ENCODE assay signal across 8 mouse cellular contexts in the genomic region with DNA sequence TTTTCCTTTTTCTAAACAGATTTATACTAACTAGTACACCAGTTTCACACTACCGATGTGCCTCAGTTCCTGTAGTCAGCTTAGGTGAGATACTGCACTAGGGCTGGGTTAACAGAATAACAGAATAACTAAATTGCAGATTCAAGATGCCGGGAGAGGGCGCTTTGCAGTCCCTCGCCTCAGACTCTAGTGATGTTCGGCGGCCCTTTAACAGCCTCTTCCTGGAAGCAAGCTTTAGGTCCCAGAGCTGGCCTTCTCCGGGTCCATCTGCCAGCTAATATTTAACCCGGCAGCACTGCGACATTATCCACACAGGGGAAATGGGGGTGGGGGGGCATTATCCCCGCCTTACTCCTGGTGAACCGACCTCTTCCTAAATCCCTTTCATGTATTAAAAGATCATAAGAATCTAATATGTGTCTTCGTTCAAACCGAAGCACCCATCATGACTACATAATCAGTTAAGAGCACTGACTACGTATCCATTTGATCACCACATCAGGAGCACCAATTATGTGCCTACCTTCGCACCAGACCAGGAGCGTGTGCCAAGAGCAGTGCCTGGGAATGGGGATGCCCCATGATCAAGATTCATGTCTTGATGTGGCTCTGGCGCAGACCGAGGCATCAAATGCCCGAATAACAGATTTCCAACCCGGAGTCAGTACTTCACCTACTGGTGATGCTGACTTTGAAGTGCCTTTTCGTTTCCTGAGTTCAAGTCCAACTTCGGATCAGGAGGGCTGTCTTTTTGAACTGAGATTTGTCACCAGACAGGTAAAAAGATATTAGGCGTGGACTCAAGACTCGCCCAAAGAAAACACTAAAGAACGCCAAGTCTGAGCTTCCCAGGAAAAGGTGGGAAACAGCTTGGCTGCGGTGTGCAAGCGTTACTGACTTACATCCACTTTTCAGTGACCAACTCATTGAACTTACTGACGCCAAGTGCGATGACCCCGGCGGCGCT. TPM values are rescaled to one million over a fixed set of nuclear protein-coding genes. Genes with fewer than 3 reads are reported as not detected.
DNase-seq lines count a peak whose midpoint lies in the region; ATAC-seq and TF ChIP-seq lines count a peak whose summit lies in the region.

No protein-coding gene starts in this region.

- peak; percentile 59 for DNase-seq in neural tube, embryonic 11.5 days (ENCODE audit: low spot score)
- no peak for DNase-seq in neural tube, embryonic 10.5 days (ENCODE audit: extremely low spot score, low spot score)
- peak; percentile 56 for DNase-seq in forebrain, embryonic 10.5 days (ENCODE audit: extremely low spot score, low spot score)
- peak; percentile 76 for DNase-seq in hindbrain, embryonic 14.5 days (ENCODE audit: low spot score)
- peak; percentile 68 for DNase-seq in limb, embryonic 11.5 days (ENCODE audit: low spot score)
- DNase-seq in thymus, postnatal 0 days (ENCODE audit: low spot score) = peak; percentile 52

- no peaks in the 10 kb centered on the region for H3K27me3 ChIP-seq in neural tube, embryonic 11.5 days (ENCODE audit: control insufficient read depth, insufficient read depth, low read length)
- H3K27me3 ChIP-seq in forebrain, embryonic 10.5 days (ENCODE audit: poor library complexity, severe bottlenecking) = no peaks in the 10 kb centered on the region
- H3K27me3 ChIP-seq in hindbrain, embryonic 14.5 days (ENCODE audit: control insufficient read depth, insufficient read depth, low read length) = no peaks in the 10 kb centered on the region
- H3K27me3 ChIP-seq in limb, embryonic 11.5 days (ENCODE audit: control insufficient read depth, insufficient read depth, low read length) = no peaks in the 10 kb centered on the region
- no peaks in the 10 kb centered on the region for H3K27me3 ChIP-seq in midbrain, embryonic 12.5 days

- 16% methylated on average over 32 of the region's 32 CpGs for WGBS in neural tube, embryonic 11.5 days
- 37% methylated on average over 32 of the region's 32 CpGs for WGBS in bone marrow, adult 2 months
- 18% methylated on average over 32 of the region's 32 CpGs for WGBS in forebrain, embryonic 10.5 days
- WGBS in hindbrain, embryonic 14.5 days = 11% methylated on average over 32 of the region's 32 CpGs
- 17% methylated on average over 32 of the region's 32 CpGs for WGBS in limb, embryonic 11.5 days
- WGBS in midbrain, embryonic 12.5 days = 15% methylated on average over 32 of the region's 32 CpGs

- no peak for ATAC-seq in neural tube, embryonic 11.5 days (ENCODE audit: insufficient read depth, low FRiP score, low TSS enrichment)
- no peak for ATAC-seq in hindbrain, embryonic 14.5 days (ENCODE audit: low FRiP score)
- ATAC-seq in limb, embryonic 11.5 days (ENCODE audit: insufficient number of reproducible peaks, low FRiP score, low TSS enrichment, low read depth) = no peak
- ATAC-seq in midbrain, embryonic 12.5 days (ENCODE audit: low FRiP score, low read depth) = no peak

- H3K36me3 ChIP-seq in neural tube, embryonic 11.5 days (ENCODE audit: control insufficient read depth, insufficient read depth, low read length) = no peaks in the 10 kb centered on the region; the same call in 1 of the 2 replicates
- H3K36me3 ChIP-seq in forebrain, embryonic 10.5 days (replicated peaks) = peaks cover 17% of the 10 kb centered on the region
- peaks cover 6% of the 10 kb centered on the region; the same call in 1 of the 2 replicates for H3K36me3 ChIP-seq in hindbrain, embryonic 14.5 days (replicated peaks; ENCODE audit: control insufficient read depth, insufficient read depth)
- H3K36me3 ChIP-seq in limb, embryonic 11.5 days (ENCODE audit: control insufficient read depth, insufficient read depth, low read length) = no peaks in the 10 kb centered on the region
- H3K36me3 ChIP-seq in midbrain, embryonic 12.5 days = peaks cover 4% of the 10 kb centered on the region

- TF ChIP-seq CTCF in bone marrow, adult 2 months (IDR thresholded peaks at IDR 0.05; ENCODE audit: control insufficient read depth, insufficient read depth, low read length) = 0 out of 2 replicates have a peak, but pooled peaks have one; percentile 5

- H3K9me3 ChIP-seq in neural tube, embryonic 11.5 days (ENCODE audit: control insufficient read depth, low read length) = no peaks in the 10 kb centered on the region
- H3K9me3 ChIP-seq in forebrain, embryonic 10.5 days = peaks cover 5% of the 10 kb centered on the region; the same call in 1 of the 2 replicates
- H3K9me3 ChIP-seq in hindbrain, embryonic 14.5 days (ENCODE audit: control insufficient read depth, low read length) = no peaks in the 10 kb centered on the region
- no peaks in the 10 kb centered on the region for H3K9me3 ChIP-seq in limb, embryonic 11.5 days (ENCODE audit: control insufficient read depth, low read length)
- no peaks in the 10 kb centered on the region for H3K9me3 ChIP-seq in midbrain, embryonic 12.5 days

- H3K9ac ChIP-seq in neural tube, embryonic 11.5 days (ENCODE audit: low read length) = peak overlapping the region; percentile 71
- H3K9ac ChIP-seq in hindbrain, embryonic 14.5 days = peak overlapping the region; percentile 98
- peak overlapping the region; percentile 71 for H3K9ac ChIP-seq in limb, embryonic 11.5 days (ENCODE audit: low read length)
- peak overlapping the region; percentile 99 for H3K9ac ChIP-seq in midbrain, embryonic 12.5 days (replicated peaks)

- TF ChIP-seq POLR2A in bone marrow, adult 2 months (IDR thresholded peaks at IDR 0.05; ENCODE audit: borderline replicate concordance, control insufficient read depth, low read depth, low read length) = no peak

- peak overlapping the region; percentile 91 for H3K4me3 ChIP-seq in neural tube, embryonic 11.5 days (ENCODE audit: low read depth, low read length)
- no peak overlapping the region for H3K4me3 ChIP-seq in bone marrow, adult 2 months (replicated peaks; ENCODE audit: control insufficient read depth, low read depth, low read length)
- H3K4me3 ChIP-seq in forebrain, embryonic 10.5 days = peak overlapping the region; percentile 75
- peak overlapping the region; percentile 87 for H3K4me3 ChIP-seq in hindbrain, embryonic 14.5 days (replicated peaks; ENCODE audit: low read length)
- peak overlapping the region; percentile 64 for H3K4me3 ChIP-seq in limb, embryonic 11.5 days (ENCODE audit: low read depth, low read length)
- H3K4me3 ChIP-seq in midbrain, embryonic 12.5 days = peak overlapping the region; percentile 88

- H3K27ac ChIP-seq in neural tube, embryonic 11.5 days (ENCODE audit: low read depth, low read length) = peak overlapping the region; percentile 97
- no peak overlapping the region for H3K27ac ChIP-seq in bone marrow, adult 2 months (ENCODE audit: control insufficient read depth, insufficient read depth, low read depth, low read length, poor library complexity)
- H3K27ac ChIP-seq in forebrain, embryonic 10.5 days = peak overlapping the region; percentile 97
- peak overlapping the region; percentile 94 for H3K27ac ChIP-seq in hindbrain, embryonic 14.5 days
- H3K27ac ChIP-seq in limb, embryonic 11.5 days (replicated peaks; ENCODE audit: low read depth, low read length) = peak overlapping the region; percentile 85
- H3K27ac ChIP-seq in midbrain, embryonic 12.5 days (replicated peaks) = peak overlapping the region; percentile 97

- H3K4me1 ChIP-seq in neural tube, embryonic 11.5 days (ENCODE audit: control insufficient read depth, insufficient read depth, low read length) = peaks cover 27% of the 10 kb centered on the region
- H3K4me1 ChIP-seq in bone marrow, adult 2 months (ENCODE audit: control insufficient read depth, insufficient read depth, low read length) = no peaks in the 10 kb centered on the region
- peaks cover 64% of the 10 kb centered on the region for H3K4me1 ChIP-seq in forebrain, embryonic 10.5 days
- H3K4me1 ChIP-seq in hindbrain, embryonic 14.5 days (replicated peaks; ENCODE audit: control insufficient read depth, insufficient read depth, low read length) = peaks cover 40% of the 10 kb centered on the region
- H3K4me1 ChIP-seq in limb, embryonic 11.5 days (ENCODE audit: control insufficient read depth, insufficient read depth, low read length) = peaks cover 43% of the 10 kb centered on the region
- H3K4me1 ChIP-seq in midbrain, embryonic 12.5 days = peaks cover 46% of the 10 kb centered on the region

- peak overlapping the region; percentile 99 for H3K4me2 ChIP-seq in neural tube, embryonic 11.5 days (ENCODE audit: low read depth)
- H3K4me2 ChIP-seq in hindbrain, embryonic 14.5 days (replicated peaks) = peak overlapping the region; percentile 91
- H3K4me2 ChIP-seq in limb, embryonic 11.5 days (ENCODE audit: low read depth, severe bottlenecking) = peak overlapping the region; percentile 99
- peak overlapping the region; percentile 100 for H3K4me2 ChIP-seq in midbrain, embryonic 12.5 days (replicated peaks)

RNA-seq across cellular contexts. Expression of a gene that starts 1.3 kb away (rescaled TPM):
- 32.4 and 37.0 TPM in 2 replicates for polyA plus RNA-seq in neural tube, embryonic 11.5 days (2014; fragmentation: Nextera tagmentation; extraction: Ambion mirVana)
- polyA plus RNA-seq in bone marrow, adult 2 months (2011; ENCODE audit: insufficient read depth, insufficient read length, low replicate concordance, missing spikeins) = 1.2 and 4.9 TPM in 2 replicates
- 22.5 and 23.2 TPM in 2 replicates for polyA plus RNA-seq in forebrain, embryonic 10.5 days (2016; fragmentation: Nextera tagmentation; extraction: Ambion mirVana)
- polyA plus RNA-seq in hindbrain, embryonic 14.5 days (2014; fragmentation: Nextera tagmentation; extraction: Ambion mirVana) = 18.1 and 19.0 TPM in 2 replicates
- 26.2 and 27.4 TPM in 2 replicates for polyA plus RNA-seq in limb, embryonic 11.5 days (2014; fragmentation: Nextera tagmentation; extraction: Ambion mirVana)
- polyA plus RNA-seq in midbrain, embryonic 12.5 days (2016; fragmentation: Nextera tagmentation; extraction: Ambion mirVana) = 28.2 and 35.6 TPM in 2 replicates
- 3.6 and 5.3 TPM in 2 replicates for polyA plus RNA-seq in thymus, postnatal 0 days (2015; fragmentation: Nextera tagmentation; extraction: Ambion mirVana)

RNA-seq across cellular contexts. Expression of a gene that starts 31.6 kb away (rescaled TPM):
- polyA plus RNA-seq in neural tube, embryonic 11.5 days (2014; fragmentation: Nextera tagmentation; extraction: Ambion mirVana) = 94.3 and 108 TPM in 2 replicates
- 19.7 and 52.5 TPM in 2 replicates for polyA plus RNA-seq in bone marrow, adult 2 months (2011; ENCODE audit: insufficient read depth, insufficient read length, low replicate concordance, missing spikeins)
- 93.5 and 94.7 TPM in 2 replicates for polyA plus RNA-seq in forebrain, embryonic 10.5 days (2016; fragmentation: Nextera tagmentation; extraction: Ambion mirVana)
- polyA plus RNA-seq in hindbrain, embryonic 14.5 days (2014; fragmentation: Nextera tagmentation; extraction: Ambion mirVana) = 174 and 193 TPM in 2 replicates
- polyA plus RNA-seq in limb, embryonic 11.5 days (2014; fragmentation: Nextera tagmentation; extraction: Ambion mirVana) = 107 and 115 TPM in 2 replicates
- polyA plus RNA-seq in midbrain, embryonic 12.5 days (2016; fragmentation: Nextera tagmentation; extraction: Ambion mirVana) = 112 and 123 TPM in 2 replicates
- 147 and 155 TPM in 2 replicates for polyA plus RNA-seq in thymus, postnatal 0 days (2015; fragmentation: Nextera tagmentation; extraction: Ambion mirVana)

RNA-seq across cellular contexts. Expression of a gene that starts 33.5 kb away (rescaled TPM):
- 16.1 and 17.8 TPM in 2 replicates for polyA plus RNA-seq in neural tube, embryonic 11.5 days (2014; fragmentation: Nextera tagmentation; extraction: Ambion mirVana)
- 5.5 and 10.2 TPM in 2 replicates for polyA plus RNA-seq in bone marrow, adult 2 months (2011; ENCODE audit: insufficient read depth, insufficient read length, low replicate concordance, missing spikeins)
- polyA plus RNA-seq in forebrain, embryonic 10.5 days (2016; fragmentation: Nextera tagmentation; extraction: Ambion mirVana) = 32.0 and 37.5 TPM in 2 replicates
- polyA plus RNA-seq in hindbrain, embryonic 14.5 days (2014; fragmentation: Nextera tagmentation; extraction: Ambion mirVana) = 8.2 and 8.8 TPM in 2 replicates
- 34.7 and 35.3 TPM in 2 replicates for polyA plus RNA-seq in limb, embryonic 11.5 days (2014; fragmentation: Nextera tagmentation; extraction: Ambion mirVana)
- polyA plus RNA-seq in midbrain, embryonic 12.5 days (2016; fragmentation: Nextera tagmentation; extraction: Ambion mirVana) = 17.8 and 19.2 TPM in 2 replicates
- 16.5 and 19.7 TPM in 2 replicates for polyA plus RNA-seq in thymus, postnatal 0 days (2015; fragmentation: Nextera tagmentation; extraction: Ambion mirVana)

RNA-seq across cellular contexts. Expression of a gene that starts 46.5 kb away (rescaled TPM):
- polyA plus RNA-seq in neural tube, embryonic 11.5 days (2014; fragmentation: Nextera tagmentation; extraction: Ambion mirVana) = 10.5 and 11.1 TPM in 2 replicates
- 0.34 and 1.8 TPM in 2 replicates for polyA plus RNA-seq in bone marrow, adult 2 months (2011; ENCODE audit: insufficient read depth, insufficient read length, low replicate concordance, missing spikeins)
- polyA plus RNA-seq in forebrain, embryonic 10.5 days (2016; fragmentation: Nextera tagmentation; extraction: Ambion mirVana) = 9.2 and 9.3 TPM in 2 replicates
- 6.4 and 6.6 TPM in 2 replicates for polyA plus RNA-seq in hindbrain, embryonic 14.5 days (2014; fragmentation: Nextera tagmentation; extraction: Ambion mirVana)
- polyA plus RNA-seq in limb, embryonic 11.5 days (2014; fragmentation: Nextera tagmentation; extraction: Ambion mirVana) = 20.2 and 22.3 TPM in 2 replicates
- 7.7 and 11.1 TPM in 2 replicates for polyA plus RNA-seq in midbrain, embryonic 12.5 days (2016; fragmentation: Nextera tagmentation; extraction: Ambion mirVana)
- 2.0 and 2.4 TPM in 2 replicates for polyA plus RNA-seq in thymus, postnatal 0 days (2015; fragmentation: Nextera tagmentation; extraction: Ambion mirVana)

RNA-seq across cellular contexts. Expression of a gene that starts 46.6 kb away (rescaled TPM):
- 54.2 and 56.6 TPM in 2 replicates for polyA plus RNA-seq in neural tube, embryonic 11.5 days (2014; fragmentation: Nextera tagmentation; extraction: Ambion mirVana)
- polyA plus RNA-seq in bone marrow, adult 2 months (2011; ENCODE audit: insufficient read depth, insufficient read length, low replicate concordance, missing spikeins) = 10.6 and 11.7 TPM in 2 replicates
- 63.7 and 66.3 TPM in 2 replicates for polyA plus RNA-seq in forebrain, embryonic 10.5 days (2016; fragmentation: Nextera tagmentation; extraction: Ambion mirVana)
- 54.6 and 64.8 TPM in 2 replicates for polyA plus RNA-seq in hindbrain, embryonic 14.5 days (2014; fragmentation: Nextera tagmentation; extraction: Ambion mirVana)
- polyA plus RNA-seq in limb, embryonic 11.5 days (2014; fragmentation: Nextera tagmentation; extraction: Ambion mirVana) = 56.5 and 59.1 TPM in 2 replicates
- polyA plus RNA-seq in midbrain, embryonic 12.5 days (2016; fragmentation: Nextera tagmentation; extraction: Ambion mirVana) = 55.9 and 58.5 TPM in 2 replicates
- polyA plus RNA-seq in thymus, postnatal 0 days (2015; fragmentation: Nextera tagmentation; extraction: Ambion mirVana) = 47.3 and 48.7 TPM in 2 replicates
